Mouse (Mus musculus) olfactory bulb, adult 2 months (tissue): Measurements from ENCODE around the gene Perm1. TPM values are rescaled to one million over a fixed set of nuclear protein-coding genes. Genes with fewer than 3 reads are reported as not detected.

Experiments
- H3K27ac ChIP-seq: fragments of 200-500 bp; 2 replicates; pipeline ENCODE4 v1.5.1; 2012; ENCODE audit warnings: low read depth, low read length; ENCODE audit not compliant: insufficient read depth
- H3K4me1 ChIP-seq: fragments of 200-500 bp; 2 replicates; pipeline ENCODE4 v1.6.1; 2012; ENCODE audit warnings: low read length; ENCODE audit not compliant: control insufficient read depth, insufficient read depth
- H3K4me3 ChIP-seq: fragments of 200-500 bp; 2 replicates; pipeline ENCODE4 v1.5.1; 2012; ENCODE audit warnings: mild to moderate bottlenecking, low read depth, low read length, moderate library complexity; ENCODE audit not compliant: insufficient read depth
- CTCF ChIP-seq: fragments of 200-500 bp; IDR thresholded peaks from 2 replicates; pipeline ENCODE4 v1.5.1; 2012; ENCODE audit warnings: low read depth, mild to moderate bottlenecking, low read length, moderate library complexity; ENCODE audit not compliant: insufficient read depth
- POLR2A ChIP-seq: fragments of 200-500 bp; IDR thresholded peaks from 2 replicates; pipeline ENCODE4 v1.6.1; 2012; ENCODE audit warnings: mild to moderate bottlenecking, low read depth, low read length, moderate library complexity; ENCODE audit not compliant: insufficient read depth
- WGBS: fragments of 180-500 bp; shearing (Covaris S2); methylation state at CpG from one replicate; pipeline ENCODE4 v1.1.7; 2018; 5-methylcytosine and 5-hydroxymethylcytosine counted together
- polyA plus RNA-seq: library from polyadenylated mRNA; stranded (reverse); fragments of >200 nt; gene quantifications from 2 replicates; pipeline ENCODE4 v1.2.4, GENCODE M21; 2012; ENCODE audit warnings: low replicate concordance; ENCODE audit not compliant: missing spikeins, insufficient read depth, insufficient read length

Perm1 gene
- not detected in 2 replicates for polyA plus RNA-seq

- H3K4me3 ChIP-seq = no peak within 1 kb of the TSS
- H3K27ac ChIP-seq = no peak within 1 kb of the TSS
- H3K4me1 ChIP-seq = no peaks in the 10 kb centered on the region
- TF ChIP-seq POLR2A = no peak
- no peak for TF ChIP-seq CTCF
- 67% methylated on average over 4 of the region's 4 CpGs for WGBS
These were observed at the start of gene Perm1 for GRCm38 (mm10) chr4:156215649-156216048. Perm1 (plus strand) TSS chr4:156215868.

GRCm38 (mm10) chr4:156166477-156166876 lies 49.2 kb upstream of the Perm1 start:
- WGBS = 85% methylated on average over 9 of the region's 9 CpGs
- TF ChIP-seq CTCF = no peak
- TF ChIP-seq POLR2A = no peak

GRCm38 (mm10) chr4:156168611-156169010 lies 47.1 kb upstream of the Perm1 start:
- no peak overlapping the region for H3K27ac ChIP-seq
- no peak for TF ChIP-seq POLR2A
- TF ChIP-seq CTCF = no peak
- no peaks in the 10 kb centered on the region for H3K4me1 ChIP-seq
- H3K4me3 ChIP-seq = no peak overlapping the region
- WGBS = 91% methylated on average over 8 of the region's 8 CpGs

More at GRCm38 (mm10) chr4:156166477-156166876, 49.2 kb upstream of the Perm1 start:
- Histone ChIP-seq H3K4me3 (no peak overlapping the region), H3K27ac (no peak overlapping the region), H3K4me1 (no peaks in the 10 kb centered on the region)

GRCm38 (mm10) chr4:156169129-156169528 lies 46.5 kb upstream of the Perm1 start:
- 93% methylated on average over 10 of the region's 10 CpGs for WGBS
- H3K4me1 ChIP-seq = no peaks in the 10 kb centered on the region
- no peak overlapping the region for H3K27ac ChIP-seq
- H3K4me3 ChIP-seq = no peak overlapping the region
- TF ChIP-seq CTCF (no peak), POLR2A (no peak)

DNA sequence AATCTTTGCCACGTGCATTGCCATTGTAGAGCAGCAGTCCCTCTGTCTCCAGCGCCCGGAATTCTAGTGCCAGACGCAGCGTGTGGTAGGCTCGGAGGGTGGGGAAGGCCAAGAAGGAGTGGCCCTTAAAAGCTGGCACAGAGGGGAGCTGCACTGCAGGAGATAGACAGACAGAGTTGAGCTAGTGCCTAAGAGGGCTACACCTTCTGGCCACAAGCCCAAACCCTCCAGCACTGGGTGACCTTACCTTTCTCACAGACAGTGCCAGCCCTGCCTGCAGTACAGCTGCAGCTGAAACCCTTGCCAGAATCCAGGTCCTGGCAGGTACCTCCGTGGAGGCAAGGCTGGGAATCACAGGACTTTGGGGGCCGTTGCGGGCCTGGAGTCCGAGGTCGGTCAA lies 43.8 kb upstream of the Perm1 start:
- TF ChIP-seq CTCF = no peak
- 89% methylated on average over 11 of the region's 11 CpGs for WGBS
- H3K4me1 ChIP-seq = no peaks in the 10 kb centered on the region
- no peak overlapping the region for H3K4me3 ChIP-seq
- no peak overlapping the region for H3K27ac ChIP-seq

DNA sequence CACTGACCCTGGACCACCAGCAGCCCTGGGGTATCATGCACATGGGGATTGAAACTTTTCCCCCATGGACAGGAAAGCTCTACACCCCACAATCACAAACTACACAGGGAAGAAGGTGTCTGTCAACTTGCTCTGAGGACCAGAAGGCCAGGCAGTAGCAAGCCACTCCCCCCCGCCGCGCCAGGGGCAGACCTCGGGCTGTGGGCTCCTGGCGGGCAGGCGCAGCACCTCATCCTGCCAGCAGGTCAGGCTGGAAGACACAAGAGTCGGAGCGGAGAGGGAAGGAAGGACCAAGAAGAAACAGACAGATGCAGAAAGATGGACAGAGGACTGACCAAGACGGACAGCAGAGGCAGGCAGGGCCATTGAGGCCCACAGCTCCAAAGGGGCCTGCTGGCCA lies 38.0 kb upstream of the Perm1 start:
- WGBS = 90% methylated on average over 9 of the region's 9 CpGs
- Histone ChIP-seq H3K4me3 (no peak overlapping the region), H3K4me1 (peaks cover 7% of the 10 kb centered on the region; the same call in 1 of the 2 replicates), H3K27ac (no peak overlapping the region)
- no peak for TF ChIP-seq CTCF
- no peak for TF ChIP-seq POLR2A

- H3K27ac ChIP-seq = no peak overlapping the region
- 77% methylated on average over 5 of the region's 5 CpGs for WGBS
- TF ChIP-seq CTCF = no peak
- TF ChIP-seq POLR2A = no peak
- peaks cover 37% of the 10 kb centered on the region for H3K4me1 ChIP-seq
- no peak overlapping the region for H3K4me3 ChIP-seq
These were observed 31.9 kb upstream of the Perm1 start for GRCm38 (mm10) chr4:156183747-156184146.

DNA sequence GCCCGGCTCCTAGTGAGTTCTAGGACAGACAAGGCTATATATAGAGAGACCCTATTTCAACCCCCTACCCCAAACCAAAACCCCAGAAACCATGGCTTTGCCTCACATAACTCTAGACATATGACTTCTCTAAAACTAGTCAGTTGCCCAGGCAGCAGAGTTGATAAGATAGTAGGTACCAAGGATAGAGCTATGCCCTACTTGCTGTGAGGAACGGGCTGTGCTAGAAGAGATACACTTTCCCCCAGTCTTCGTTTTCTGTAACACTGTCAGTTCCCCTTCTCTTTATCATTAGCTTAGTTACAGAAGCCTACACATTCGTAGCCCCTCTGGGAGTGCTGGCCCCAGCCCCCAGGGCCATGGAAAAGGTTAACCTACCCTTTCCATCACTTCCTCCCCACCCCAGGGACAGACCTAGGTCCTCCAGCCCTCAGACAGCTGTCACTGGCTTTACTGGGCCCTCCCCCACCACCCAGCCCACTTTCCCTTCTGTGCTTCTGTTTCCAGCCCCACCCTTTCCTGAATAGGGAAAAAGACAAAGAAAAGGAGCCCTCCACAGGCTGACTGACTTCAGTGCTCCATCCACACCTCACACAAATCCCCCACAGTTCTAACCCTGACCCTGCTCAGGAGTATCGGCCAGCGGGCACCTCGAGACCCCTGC lies 31.2 kb upstream of the Perm1 start:
- no peak for TF ChIP-seq CTCF
- TF ChIP-seq POLR2A = no peak
- peak overlapping the region; percentile 52 for H3K4me3 ChIP-seq
- peak overlapping the region; percentile 78; the same call in 1 of the 2 replicates for H3K27ac ChIP-seq
- WGBS = 62% methylated on average over 7 of the region's 7 CpGs
- peaks cover 39% of the 10 kb centered on the region for H3K4me1 ChIP-seq

DNA sequence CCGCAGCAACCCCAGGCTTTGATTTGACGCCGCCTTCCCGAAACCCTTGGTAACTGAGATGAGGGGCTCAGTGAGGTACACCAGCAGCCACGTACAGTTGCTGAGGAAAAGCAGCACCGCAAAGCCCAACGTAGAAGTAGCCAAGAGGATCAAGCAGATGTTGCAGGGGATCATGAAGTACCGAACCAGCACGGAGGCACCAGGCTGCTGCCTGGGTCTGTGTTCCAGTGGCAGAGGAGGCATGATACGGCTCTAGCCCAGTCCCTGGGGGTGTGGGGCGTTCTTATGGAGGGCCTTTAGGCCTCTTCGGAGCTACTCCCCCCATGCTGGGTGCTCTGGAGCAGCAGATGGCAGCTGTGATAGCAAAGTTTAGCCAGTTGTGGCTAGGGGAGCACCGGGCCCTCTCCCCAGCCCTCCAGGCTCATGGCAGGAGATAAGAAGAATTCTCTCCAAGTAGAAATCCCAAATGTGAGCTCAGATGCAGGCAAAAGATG lies 30.2 kb upstream of the Perm1 start:
- Histone ChIP-seq H3K27ac (peak overlapping the region; percentile 78), H3K4me3 (peak overlapping the region; percentile 52), H3K4me1 (peaks cover 40% of the 10 kb centered on the region)
- WGBS = 17% methylated on average over 13 of the region's 13 CpGs
- no peak for TF ChIP-seq CTCF
- no peak for TF ChIP-seq POLR2A
